Mouse (Mus musculus) kidney, postnatal 36 days (tissue): ENCODE measurements at regions not wholly inside any gene's neighbourhood (a gene's known extent, or its start where the extent isn't known, plus 50 kb on each side); places are given as distances from the start of the nearest gene placed in this dataset.
A peak's percentile ranks its signal among the peaks of the same experiment; 100 is the strongest.
"Not testable (repeated sequence)": the region's sequence is repeated elsewhere in the genome, so short reads cannot be mapped to it uniquely, and the experiment has no call there.

Source experiments
- DNase-seq, 2 experiments: peaks; one replicate each; pipeline ENCODE4 v3.0.0; 2021 to 2022; ENCODE audit warnings: mixed read lengths in 2 of 2

GRCm38 (mm10) chr10:30470831-30471230, 129.7 kb downstream of the Trmt11 start:
- DNase-seq = no peak

GRCm38 (mm10) chr10:30450616-30451015, 149.9 kb downstream of the Trmt11 start:
- no peak for DNase-seq

GRCm38 (mm10) chr10:30447057-30447456, 153.5 kb downstream of the Trmt11 start:
- DNase-seq = no peak

DNA sequence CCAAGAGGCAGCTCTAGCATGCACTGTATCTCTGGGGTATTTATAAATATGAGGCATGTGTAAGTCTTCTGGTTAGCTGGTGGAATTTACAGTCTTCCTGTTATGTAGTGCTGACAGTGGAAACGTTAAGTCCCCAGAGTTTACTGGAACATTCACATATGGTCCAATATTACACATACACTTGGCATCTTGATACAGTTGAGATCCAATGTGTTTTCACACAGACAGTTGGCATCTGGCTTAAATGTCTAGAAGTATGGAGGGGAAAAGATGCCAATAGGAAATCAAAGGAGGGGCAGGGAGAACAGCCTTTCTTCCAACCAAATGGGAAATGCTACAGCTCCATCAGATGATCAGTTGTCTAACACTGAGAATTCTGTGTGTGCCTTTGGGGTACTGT, 154.0 kb downstream of the Trmt11 start:
- DNase-seq = no peak

DNA sequence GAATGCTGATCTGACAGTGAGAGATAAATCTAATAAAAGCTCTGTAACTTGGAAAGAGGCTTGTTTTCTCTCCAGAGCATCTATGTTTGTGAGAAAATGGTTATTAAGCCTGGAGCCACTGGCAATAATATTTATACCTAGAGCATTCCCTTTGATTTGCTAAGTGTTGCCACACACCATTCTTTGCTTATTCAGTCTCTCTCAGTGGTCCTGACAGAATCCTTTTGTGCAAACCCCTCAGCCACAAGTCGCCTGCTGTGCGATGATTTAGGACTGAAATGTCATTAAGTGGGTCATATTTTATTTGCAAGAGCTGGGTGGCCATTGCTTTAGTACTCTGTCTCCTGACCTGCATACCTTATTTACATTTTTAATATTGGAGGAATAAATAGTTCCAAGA, 160.7 kb downstream of the Trmt11 start:
- no peak for DNase-seq

- DNase-seq = no peak
Observed at GRCm38 (mm10) chr10:30426420-30426923, 174.1 kb downstream of the Trmt11 start.

DNA sequence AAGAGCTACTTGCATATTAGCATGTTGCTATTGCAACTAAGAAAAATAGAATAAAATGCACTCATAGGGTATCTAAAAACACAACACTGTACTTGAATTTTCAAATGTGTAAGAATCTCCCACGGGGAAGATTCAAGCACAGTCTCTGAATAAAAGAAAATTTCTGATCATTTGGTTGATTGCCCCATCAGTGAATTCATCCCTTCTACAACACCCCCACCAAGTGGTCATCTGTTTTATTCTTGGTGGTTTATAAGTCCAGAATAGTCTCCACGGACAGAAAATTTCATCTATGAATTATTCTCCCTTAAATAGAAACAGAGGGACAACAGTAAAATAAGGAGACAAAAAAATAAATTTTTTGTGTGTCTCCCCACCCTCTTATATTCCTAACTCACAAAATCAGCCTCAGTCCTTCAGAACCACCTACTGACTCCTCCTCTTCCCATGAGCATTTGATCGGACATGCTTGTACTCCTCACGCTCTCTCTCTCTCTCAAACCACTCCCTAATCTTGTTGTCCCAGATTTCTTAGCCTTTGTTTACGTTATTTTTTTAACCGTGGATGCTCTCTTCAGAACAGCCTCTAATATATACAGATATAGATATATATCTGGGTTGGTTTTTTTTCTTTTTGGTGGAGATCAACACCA, 181.0 kb downstream of the Trmt11 start:
- DNase-seq = peak; percentile 23 to 56

GRCm38 (mm10) chr10:30416314-30416713, 184.2 kb downstream of the Trmt11 start:
- DNase-seq = no peak

DNA sequence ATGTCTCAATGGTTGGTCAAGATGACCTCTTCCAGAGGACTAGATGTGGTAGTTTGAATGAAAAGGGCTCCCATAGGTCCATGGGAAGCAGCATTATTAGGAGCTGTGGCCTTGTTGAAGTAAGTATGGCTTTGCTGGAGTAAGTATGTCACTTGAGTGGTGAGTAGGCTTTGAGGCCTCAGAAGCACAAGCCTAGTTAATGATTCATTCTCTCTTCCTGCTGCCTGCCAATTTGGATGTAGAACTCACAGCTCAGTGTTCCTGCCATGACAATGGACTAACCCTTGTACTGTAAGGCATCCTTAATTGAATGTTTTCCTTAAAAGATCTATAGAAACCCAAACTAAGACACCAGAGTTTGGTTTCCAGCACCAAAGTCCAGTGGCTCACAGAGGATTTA, 188.8 kb downstream of the Trmt11 start:
- peak; percentile 14 to 53 for DNase-seq

DNA sequence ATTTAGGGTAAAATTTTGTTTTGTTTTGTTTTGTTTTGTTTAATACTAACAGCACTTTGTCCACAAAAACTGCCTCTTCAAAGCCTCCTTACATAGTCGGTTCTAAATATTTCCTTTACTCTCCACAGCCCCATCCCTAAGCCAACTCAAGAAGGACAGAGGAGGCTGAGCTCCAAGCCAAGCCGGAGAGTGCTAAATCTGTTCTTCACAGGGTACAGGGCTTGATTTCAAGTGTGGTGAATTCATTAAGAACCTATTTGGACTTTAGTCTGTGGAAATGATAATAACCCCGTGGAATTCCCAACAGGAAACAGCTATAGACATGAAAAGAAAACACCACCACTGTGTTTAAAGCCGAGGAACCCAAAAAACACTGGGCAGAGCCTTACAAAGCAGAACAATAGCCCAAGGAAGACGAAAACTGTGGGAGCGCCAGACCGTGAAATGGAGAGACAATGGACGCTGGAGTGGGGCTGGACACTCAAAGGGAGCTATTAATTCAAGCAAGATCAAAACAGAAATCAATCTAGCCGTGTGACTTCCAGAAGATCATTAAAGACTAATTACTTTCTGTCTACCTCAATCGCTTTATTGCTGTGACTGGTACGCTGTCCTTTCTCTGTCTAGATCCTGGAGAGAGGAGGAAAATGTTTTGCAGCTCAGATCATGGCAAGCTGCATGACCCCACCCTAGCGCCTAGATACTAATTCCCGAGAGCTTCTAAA, 194.7 kb downstream of the Trmt11 start:
- no peak for DNase-seq

DNA sequence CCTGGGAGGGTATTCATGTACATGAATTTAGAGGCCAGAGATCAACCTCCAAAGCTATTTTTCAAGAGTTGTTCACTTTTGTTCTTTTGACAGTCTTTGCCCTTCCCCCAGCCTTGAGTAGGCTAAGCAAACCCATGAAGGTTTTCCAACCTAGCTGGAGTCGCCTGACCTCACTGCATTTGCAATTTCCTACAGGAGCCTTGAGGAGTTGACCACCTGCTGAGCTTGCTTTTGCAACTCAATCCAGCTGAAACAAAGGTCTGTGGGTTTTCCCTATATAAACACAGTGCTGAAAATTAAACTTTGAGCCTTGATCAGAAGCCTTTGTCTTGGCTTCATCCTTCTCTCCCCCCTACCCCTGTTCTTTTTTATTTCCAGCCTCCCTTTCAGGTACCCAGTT, 170.2 kb upstream of the Cenpw start:
- no peak for DNase-seq

GRCm38 (mm10) chr10:30360811-30361210, 160.5 kb upstream of the Cenpw start:
- peak in 1 of 2 experiments; percentile 11 for DNase-seq

- DNase-seq = peak in 1 of 2 experiments; percentile 40
Observed at GRCm38 (mm10) chr10:30359051-30359450, 158.7 kb upstream of the Cenpw start.

DNA sequence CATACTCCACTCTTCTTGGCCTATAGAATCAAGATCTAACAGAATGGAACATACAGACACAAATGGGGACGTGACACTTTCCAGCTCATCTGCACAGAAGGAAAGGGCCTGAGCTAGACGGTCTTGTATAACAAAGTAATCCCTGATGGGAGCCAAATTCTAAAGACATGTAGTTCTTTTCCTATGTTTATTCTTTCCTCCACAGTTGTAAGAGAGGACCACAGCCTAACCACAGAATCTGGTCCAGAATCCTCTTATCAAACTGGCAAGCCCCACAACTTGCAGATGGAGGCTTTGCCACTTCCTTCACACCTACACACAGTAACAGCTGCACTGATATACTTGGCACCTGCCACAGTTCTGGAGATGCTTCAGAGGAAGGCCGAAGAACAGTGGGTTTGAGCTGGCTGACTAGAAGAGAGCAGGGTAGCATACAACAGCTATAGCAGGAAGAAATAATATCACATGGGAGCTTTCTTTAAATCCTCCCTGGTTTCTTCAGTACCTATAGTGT, 142.7 kb upstream of the Cenpw start:
- no peak for DNase-seq

- DNase-seq = no peak
Observed at GRCm38 (mm10) chr10:30328334-30329014, 128.1 kb upstream of the Cenpw start.

DNA sequence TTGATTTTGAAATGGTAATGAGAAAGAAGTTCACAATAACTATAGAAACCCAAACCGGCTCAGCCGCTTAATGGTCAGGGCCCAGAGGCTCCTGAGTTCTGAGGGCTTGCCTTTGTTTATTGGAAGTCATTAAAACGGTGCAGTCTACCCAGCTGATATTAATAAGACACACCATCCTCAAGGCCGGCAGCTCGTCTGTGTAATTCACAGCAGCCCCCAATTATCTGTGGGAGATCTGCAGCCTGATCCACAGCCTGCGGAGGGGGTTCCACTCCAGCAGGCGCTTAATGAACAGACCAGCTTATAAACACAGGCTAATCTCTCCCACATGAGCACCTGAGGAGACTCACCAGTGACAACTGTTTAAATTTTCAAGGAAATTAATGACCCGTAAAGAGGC, 127.5 kb upstream of the Cenpw start:
- DNase-seq = peak in 1 of 2 experiments; percentile 6

DNA sequence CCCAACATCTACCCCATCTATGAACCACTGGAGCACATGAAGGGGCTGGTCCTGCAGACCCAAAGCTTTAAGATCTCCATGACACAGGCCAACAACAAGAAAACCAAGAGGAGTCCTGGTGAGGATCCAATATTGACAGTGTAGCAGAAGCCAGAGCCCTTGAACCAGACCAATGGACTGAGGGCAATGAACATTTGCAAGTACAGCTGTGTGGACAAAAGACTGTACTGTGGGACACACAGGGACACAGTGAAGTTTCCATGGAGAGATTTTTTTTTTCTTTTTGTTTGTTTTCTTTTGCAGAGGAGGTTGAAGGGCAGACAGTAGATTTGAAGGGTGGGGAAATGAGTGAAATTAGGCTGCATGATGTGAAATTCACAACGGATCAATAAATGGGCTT, 126.5 kb upstream of the Cenpw start:
- no peak for DNase-seq

DNA sequence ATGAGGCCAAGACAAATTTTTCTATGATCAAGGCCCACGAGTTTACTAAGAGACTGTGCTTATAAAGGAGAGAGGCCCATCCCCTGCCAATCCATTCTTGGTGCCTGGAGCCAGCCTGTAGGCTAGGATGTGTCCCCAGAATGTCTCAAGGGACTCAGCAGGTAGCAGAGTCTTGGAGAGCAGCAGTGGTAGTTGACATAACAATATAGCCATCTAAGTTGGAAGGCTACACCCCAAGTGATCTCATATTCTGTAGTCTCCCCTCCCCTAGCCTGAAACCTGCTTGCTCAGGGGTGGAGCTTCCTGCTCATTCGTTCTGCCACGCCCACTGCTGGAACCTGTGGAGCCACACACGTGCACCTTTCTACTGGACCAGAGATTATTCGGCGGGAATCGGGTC, 95.5 kb upstream of the Cenpw start:
- DNase-seq = not testable (repeated sequence)

GRCm38 (mm10) chr10:30281666-30282065, 81.3 kb upstream of the Cenpw start:
- peak; percentile 3 to 6 for DNase-seq

GRCm38 (mm10) chr10:30280451-30280850, 80.1 kb upstream of the Cenpw start:
- DNase-seq = peak; percentile 9 to 51

DNA sequence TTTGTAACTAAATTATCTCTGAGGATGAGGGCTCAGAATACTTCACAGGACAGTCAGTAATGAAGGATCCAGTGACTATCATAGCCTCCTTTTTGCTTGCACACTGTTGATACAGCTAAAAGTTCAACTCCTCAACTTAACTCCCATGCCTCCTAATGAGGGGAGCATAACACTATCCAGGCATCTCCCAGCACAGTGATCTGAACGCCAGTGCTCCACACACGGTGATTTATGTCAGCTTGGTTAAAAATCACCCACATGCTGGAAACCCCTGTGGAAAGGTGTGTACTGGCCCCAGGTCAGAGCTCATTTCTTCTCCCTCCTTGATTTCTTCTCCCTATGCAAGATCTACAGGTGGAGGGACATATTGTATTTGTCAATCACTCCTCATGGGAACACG, 79.6 kb upstream of the Cenpw start:
- no peak for DNase-seq

DNA sequence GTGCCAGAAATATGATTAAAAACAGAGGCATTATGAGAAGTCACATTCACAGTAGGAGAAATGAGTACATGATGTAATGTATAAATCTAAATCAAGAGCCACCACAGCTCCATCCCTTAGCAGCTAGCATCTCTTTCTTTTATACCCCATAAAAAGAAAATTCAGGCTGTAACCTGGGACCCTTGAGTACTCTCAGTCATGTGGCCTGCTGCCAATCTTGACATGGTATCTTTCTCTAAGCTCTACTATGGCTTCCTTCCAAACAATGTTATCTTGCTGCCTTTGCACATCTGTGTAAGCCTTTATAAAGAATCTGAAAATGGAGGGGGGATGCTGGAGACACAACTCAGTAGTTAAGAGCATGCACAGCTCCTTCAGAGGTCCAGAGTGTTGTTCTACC, 78.6 kb upstream of the Cenpw start:
- DNase-seq = no peak

- no peak for DNase-seq
Observed at GRCm38 (mm10) chr10:30265129-30265528, 64.8 kb upstream of the Cenpw start.

DNA sequence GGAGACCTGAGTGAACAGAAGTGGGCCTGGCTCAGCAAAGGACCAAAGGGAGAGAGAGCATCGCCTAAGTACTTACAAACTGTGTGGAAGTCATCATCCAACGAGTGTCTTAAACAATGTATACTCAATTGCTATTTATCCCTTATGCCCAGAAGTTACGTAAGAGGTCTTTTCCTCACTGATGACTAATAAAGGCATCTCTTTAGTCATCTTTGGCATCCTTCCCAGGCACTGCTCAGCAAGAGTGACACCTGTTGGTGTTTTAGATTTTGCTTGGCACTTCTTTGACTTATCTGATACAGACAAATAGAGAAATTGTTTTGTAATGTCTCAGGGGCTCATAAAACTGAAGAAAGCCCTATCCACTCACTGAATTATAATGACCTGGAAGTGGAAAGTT, 59.4 kb upstream of the Cenpw start:
- no peak for DNase-seq
